Mouse (Mus musculus) stomach, embryonic 16.5 days (tissue): ENCODE measurements around the gene Prrc2b. TPM values are rescaled to one million over a fixed set of nuclear protein-coding genes. Genes with fewer than 3 reads are reported as not detected.
A peak's percentile ranks its signal among the peaks of the same experiment; 100 is the strongest.

Experiments
- ATAC-seq: fragments of 200-750 bp; cut with Nextera tagmentation; 2 replicates; pipeline ENCODE4 v1.8.0; 2017; ENCODE audit warnings: moderate number of reproducible peaks, moderate TSS enrichment; ENCODE audit not compliant: insufficient read depth, low FRiP score
- H3K27ac ChIP-seq: fragments of 300-500 bp; sonication (generic); 2 replicates; pipeline ENCODE4 v1.5.1; 2014; ENCODE audit warnings: low read length
- H3K27me3 ChIP-seq: fragments of 300-500 bp; sonication (generic); 2 replicates; pipeline ENCODE4 v1.6.1; 2014; ENCODE audit warnings: low read length, control low read depth, mixed read lengths; ENCODE audit not compliant: control insufficient read depth, insufficient read depth
- H3K36me3 ChIP-seq: fragments of 300-500 bp; sonication (generic); 2 replicates; pipeline ENCODE4 v1.6.1; 2014; ENCODE audit warnings: low read length; ENCODE audit not compliant: control insufficient read depth, insufficient read depth
- H3K4me1 ChIP-seq: fragments of 300-500 bp; sonication (generic); 2 replicates; pipeline ENCODE4 v1.6.1; 2014; ENCODE audit warnings: low read length, control low read depth, mixed read lengths; ENCODE audit not compliant: control insufficient read depth, insufficient read depth
- H3K4me2 ChIP-seq: fragments of 300-500 bp; sonication (generic); 2 replicates; pipeline ENCODE4 v1.6.1; 2014; ENCODE audit warnings: low read depth, low read length, mixed read lengths
- H3K4me3 ChIP-seq: fragments of 300-500 bp; sonication (generic); replicated peaks from 2 replicates; pipeline ENCODE4 v1.5.1; 2014; ENCODE audit warnings: mild to moderate bottlenecking, low read length
- H3K9ac ChIP-seq: fragments of 300-500 bp; sonication (generic); 2 replicates; pipeline ENCODE4 v1.6.1; 2014; ENCODE audit warnings: low read length
- H3K9me3 ChIP-seq: fragments of 300-500 bp; sonication (generic); replicated peaks from 2 replicates; pipeline ENCODE4 v1.6.1; 2016; ENCODE audit warnings: low read length, control low read depth; ENCODE audit not compliant: control insufficient read depth
- WGBS: fragments of 180-500 bp; shearing (Covaris S2); extraction: QIAGEN DNeasy Blood & Tissue Kit; methylation state at CpG from one replicate; pipeline ENCODE4 v1.1.7; 2014; 5-methylcytosine and 5-hydroxymethylcytosine counted together
- polyA plus RNA-seq: library from polyadenylated mRNA; unstranded; fragments of >200 nt; fragmentation: Nextera tagmentation; extraction: Ambion mirVana; gene quantifications from 2 replicates; pipeline ENCODE4 v1.2.1, GENCODE M21; 2015

The Prrc2b gene
- polyA plus RNA-seq, 1 experiment from 2014 or later: 27.3 TPM

DNA sequence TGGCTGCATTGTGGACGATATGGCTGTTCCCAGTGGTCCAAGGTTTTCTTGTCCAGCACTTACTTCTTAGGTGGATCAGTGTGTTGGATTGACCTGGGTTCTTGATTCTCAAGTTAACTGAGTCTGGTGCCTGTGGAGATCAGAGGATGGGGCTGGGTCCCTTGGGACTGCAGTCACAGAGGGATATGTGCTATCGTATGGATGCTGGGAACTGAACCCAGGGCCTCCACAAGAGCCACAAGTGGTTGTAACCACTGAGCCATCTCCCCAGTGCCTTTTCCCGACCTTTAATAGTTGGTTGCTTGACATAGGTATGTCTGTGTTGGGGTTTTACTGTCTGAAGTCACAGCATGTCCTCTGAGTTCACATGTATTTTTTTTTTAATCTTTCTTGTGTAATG, 12.2 kb downstream of the Prrc2b start:
- H3K9me3 ChIP-seq: no peaks in the 10 kb centered on the region
- H3K36me3 ChIP-seq: no peaks in the 10 kb centered on the region
- WGBS: 85% methylated on average over 3 of the region's 3 CpGs
- no peak overlapping the region for H3K4me3 ChIP-seq
- H3K27ac ChIP-seq: no peak overlapping the region
- no peak overlapping the region for H3K4me2 ChIP-seq
- no peaks in the 10 kb centered on the region for H3K27me3 ChIP-seq
- peaks cover 58% of the 10 kb centered on the region for H3K4me1 ChIP-seq
- no peak overlapping the region for H3K9ac ChIP-seq
- ATAC-seq: no peak

DNA sequence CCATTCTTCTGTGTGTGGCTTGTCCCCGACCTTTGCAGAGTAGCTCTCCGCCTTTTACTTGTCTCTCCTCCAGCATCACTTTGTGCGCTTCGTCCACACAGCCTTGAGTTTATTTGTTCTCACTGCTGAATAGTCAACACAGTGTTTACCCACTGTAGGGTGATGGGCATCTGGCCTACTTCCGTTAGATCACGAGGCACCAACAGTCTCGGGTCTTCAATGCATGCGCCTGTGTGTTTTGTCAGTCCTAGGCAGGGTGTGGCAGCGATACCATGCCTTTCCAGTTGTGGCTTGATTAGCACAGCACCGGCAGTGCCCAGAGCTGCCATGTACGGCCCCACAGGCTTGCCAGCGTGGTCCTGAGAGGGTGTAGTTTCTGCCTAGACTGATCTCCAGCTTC, 13.6 kb downstream of the Prrc2b start:
- Histone ChIP-seq H3K4me2 (no peak overlapping the region), H3K4me3 (no peak overlapping the region), H3K9me3 (no peaks in the 10 kb centered on the region), H3K4me1 (peaks cover 58% of the 10 kb centered on the region), H3K9ac (no peak overlapping the region), H3K27ac (peak overlapping the region; percentile 50; the same call in 1 of the 2 replicates), H3K36me3 (no peaks in the 10 kb centered on the region), H3K27me3 (no peaks in the 10 kb centered on the region)
- ATAC-seq: no peak; the same call in 1 of the 2 replicates
- 47% methylated on average over 12 of the region's 12 CpGs for WGBS

DNA sequence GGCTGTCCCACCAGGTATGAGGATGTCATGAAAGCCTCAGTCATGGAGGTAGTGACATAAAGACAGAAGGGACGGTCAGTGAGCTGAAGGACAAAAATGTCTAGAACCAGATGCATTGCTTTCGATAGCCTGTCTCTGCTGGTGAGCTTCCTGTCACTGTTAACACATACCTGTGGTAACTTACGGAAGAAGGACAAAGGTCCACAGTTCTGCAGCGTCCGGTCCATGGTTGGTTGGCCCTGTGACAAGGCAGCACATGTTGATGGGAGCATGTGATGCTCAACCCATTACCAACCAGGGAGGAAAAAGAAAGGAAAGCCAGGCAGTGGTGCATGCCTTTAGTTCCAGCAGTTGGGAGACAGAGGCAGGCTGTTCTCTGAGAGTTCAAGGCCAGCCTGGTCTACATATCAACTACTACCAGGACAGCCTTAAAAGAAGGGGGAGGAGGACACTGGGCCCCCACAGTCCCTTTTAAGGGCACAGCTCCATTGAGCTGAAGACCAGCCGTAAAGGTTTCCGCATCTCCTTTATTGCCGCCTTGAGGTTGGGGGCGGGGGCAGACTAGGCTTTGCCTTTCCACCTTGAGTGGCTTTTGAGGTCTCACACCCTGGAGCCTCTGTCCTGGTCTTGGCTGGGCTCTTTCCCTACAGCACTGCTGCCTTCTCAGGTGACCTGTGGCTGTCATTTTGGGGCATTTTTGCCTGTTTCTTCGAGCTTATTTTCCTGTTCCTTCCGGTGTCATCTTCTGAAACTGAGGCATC, 14.3 kb downstream of the Prrc2b start:
- no peak for ATAC-seq
- no peak overlapping the region for H3K4me3 ChIP-seq
- H3K27ac ChIP-seq: peak overlapping the region; percentile 50; the same call in 1 of the 2 replicates
- H3K4me1 ChIP-seq: peaks cover 59% of the 10 kb centered on the region
- no peaks in the 10 kb centered on the region for H3K36me3 ChIP-seq
- H3K4me2 ChIP-seq: no peak overlapping the region
- 0 out of 2 replicates have a peak overlapping the region, but pooled peaks have one; percentile 7 for H3K9ac ChIP-seq
- H3K9me3 ChIP-seq: no peaks in the 10 kb centered on the region
- no peaks in the 10 kb centered on the region for H3K27me3 ChIP-seq
- 74% methylated on average over 11 of the region's 11 CpGs for WGBS

DNA sequence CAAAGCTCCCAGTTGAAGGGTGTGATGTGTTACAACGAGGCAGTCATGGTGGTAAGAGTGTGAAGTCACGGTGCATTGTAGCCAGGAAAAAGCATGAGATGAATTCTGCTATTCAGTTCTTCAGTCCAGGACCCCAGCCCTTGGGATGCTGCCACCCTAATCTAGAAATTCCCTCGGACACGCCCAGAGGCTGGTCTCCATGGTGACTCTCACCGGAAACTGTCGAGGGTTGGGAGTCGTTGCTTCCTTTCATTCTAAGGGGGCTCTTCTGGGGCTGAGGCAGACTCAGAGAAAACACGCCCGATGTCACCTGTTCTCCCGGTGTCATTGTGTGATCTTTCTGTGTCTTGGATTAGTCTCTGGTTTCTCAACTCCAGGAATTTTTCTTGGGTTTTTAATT, 15.7 kb downstream of the Prrc2b start:
- 10% methylated on average over 10 of the region's 10 CpGs for WGBS
- peak overlapping the region; percentile 44 for H3K4me2 ChIP-seq
- ATAC-seq: no peak
- H3K9me3 ChIP-seq: no peaks in the 10 kb centered on the region
- no peak overlapping the region for H3K4me3 ChIP-seq
- no peaks in the 10 kb centered on the region for H3K27me3 ChIP-seq
- peak overlapping the region; percentile 90 for H3K27ac ChIP-seq
- H3K4me1 ChIP-seq: peaks cover 59% of the 10 kb centered on the region
- no peak overlapping the region for H3K9ac ChIP-seq
- H3K36me3 ChIP-seq: no peaks in the 10 kb centered on the region

DNA sequence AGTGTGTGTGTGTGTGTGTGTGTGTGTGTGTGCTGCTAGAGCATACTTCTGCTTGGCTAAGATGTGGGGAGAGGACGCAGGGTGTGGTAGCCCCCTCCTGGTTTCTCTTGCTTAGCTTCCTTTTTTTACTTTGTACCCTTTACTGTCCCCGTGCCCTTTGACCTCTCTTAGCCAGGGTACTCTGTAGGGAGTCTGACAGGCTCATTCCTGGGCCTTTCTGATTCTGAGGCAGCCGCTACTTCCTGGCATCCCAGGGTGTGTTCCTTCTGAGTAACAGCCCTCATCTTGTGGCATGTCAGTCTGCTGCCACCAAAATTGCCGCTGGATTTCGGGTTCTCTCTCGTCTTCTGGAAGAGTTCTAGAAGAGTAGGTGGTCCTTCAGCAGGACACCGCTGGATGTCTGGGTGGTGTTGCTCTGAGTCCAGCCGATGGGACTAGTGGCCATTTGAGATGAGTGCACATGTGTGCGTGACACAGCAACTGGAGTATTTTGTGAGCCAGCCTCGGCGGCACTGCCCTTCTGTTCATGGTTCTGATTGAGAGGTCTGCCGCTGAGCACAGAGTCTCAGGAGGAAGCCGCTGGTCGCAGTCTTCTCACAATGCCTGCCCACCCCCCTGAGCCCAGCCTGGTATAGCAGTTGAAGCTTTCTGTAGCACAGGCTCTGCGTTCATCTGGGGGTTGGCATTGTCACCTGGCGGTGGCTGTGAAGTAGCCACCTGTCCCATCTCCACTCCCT, 16.3 kb downstream of the Prrc2b start:
- Histone ChIP-seq H3K4me3 (peak overlapping the region; percentile 2), H3K9me3 (no peaks in the 10 kb centered on the region), H3K4me2 (peak overlapping the region; percentile 44), H3K36me3 (no peaks in the 10 kb centered on the region), H3K9ac (peak overlapping the region; percentile 51), H3K4me1 (peaks cover 65% of the 10 kb centered on the region), H3K27me3 (no peaks in the 10 kb centered on the region), H3K27ac (peak overlapping the region; percentile 90)
- no peak; the same call in 1 of the 2 replicates for ATAC-seq
- 17% methylated on average over 16 of the region's 16 CpGs for WGBS

DNA sequence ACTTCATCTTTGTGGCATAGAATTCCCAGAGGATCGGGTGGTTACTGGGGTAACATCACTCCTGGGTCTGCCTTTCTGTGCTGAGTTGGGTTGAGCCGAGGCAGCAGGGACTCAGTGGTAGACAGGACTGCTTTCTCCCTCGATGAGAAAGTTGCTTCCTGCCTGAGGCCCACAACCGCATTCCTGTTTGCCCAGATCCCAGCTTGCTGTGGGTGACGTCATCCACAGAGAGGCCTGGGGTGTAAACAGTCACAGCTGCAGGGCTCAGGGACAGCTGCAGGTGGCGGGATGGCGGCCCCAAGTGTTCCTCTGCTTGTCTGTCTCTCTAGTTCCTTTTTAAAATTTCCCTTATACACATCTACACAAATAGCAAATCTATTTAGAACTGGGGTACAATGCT, 16.9 kb downstream of the Prrc2b start:
- H3K36me3 ChIP-seq: no peaks in the 10 kb centered on the region
- peak overlapping the region; percentile 2 for H3K4me3 ChIP-seq
- H3K9ac ChIP-seq: peak overlapping the region; percentile 51
- H3K4me1 ChIP-seq: peaks cover 66% of the 10 kb centered on the region
- peak overlapping the region; percentile 44 for H3K4me2 ChIP-seq
- WGBS: 3% methylated on average over 7 of the region's 7 CpGs
- H3K27ac ChIP-seq: peak overlapping the region; percentile 90
- no peaks in the 10 kb centered on the region for H3K27me3 ChIP-seq
- ATAC-seq: peak; percentile 85
- H3K9me3 ChIP-seq: no peaks in the 10 kb centered on the region

DNA sequence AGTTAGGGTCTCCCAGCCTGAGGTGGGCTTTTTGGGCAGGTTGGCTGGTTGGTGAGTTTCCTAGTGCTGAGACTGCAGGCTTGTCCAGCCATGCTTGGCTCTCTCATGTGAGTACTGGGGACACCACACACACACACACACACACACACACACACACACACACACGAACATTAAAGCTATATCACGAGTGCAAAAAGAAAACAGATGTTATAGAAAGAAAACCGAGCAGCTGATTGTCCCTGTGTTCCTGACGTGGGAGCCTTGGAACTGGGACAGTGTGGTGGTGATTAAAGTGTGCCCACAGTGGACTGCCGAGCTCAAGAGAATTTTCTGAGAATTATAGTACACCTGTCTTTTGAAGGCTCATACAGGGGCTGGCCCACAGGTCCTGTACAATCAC, 18.4 kb downstream of the Prrc2b start:
- H3K4me1 ChIP-seq: peaks cover 74% of the 10 kb centered on the region
- H3K36me3 ChIP-seq: no peaks in the 10 kb centered on the region
- 60% methylated on average over 5 of the region's 5 CpGs for WGBS
- H3K27me3 ChIP-seq: no peaks in the 10 kb centered on the region
- H3K27ac ChIP-seq: peak overlapping the region; percentile 4; the same call in 1 of the 2 replicates
- no peak overlapping the region for H3K4me3 ChIP-seq
- no peaks in the 10 kb centered on the region for H3K9me3 ChIP-seq
- no peak overlapping the region for H3K4me2 ChIP-seq
- H3K9ac ChIP-seq: no peak overlapping the region
- no peak for ATAC-seq

DNA sequence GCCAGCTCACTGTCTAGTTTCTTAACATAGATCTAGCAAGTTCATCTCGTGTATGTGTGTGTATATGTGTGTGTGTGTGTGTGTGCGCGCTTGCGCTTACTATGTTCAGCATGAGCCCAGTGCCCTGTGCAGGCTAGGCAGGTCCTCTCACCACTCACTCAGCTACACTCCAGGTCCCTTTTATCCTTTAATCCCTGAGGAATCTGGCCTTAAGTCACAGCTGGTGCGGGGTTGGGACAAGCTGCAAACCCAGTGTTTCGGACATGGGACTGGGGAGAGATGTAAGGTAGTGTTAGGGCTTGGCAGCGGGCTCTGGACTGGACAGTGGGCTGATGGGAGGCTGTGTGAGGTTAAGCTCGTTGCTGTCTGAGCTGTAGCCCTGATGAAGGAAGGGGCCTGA, 19.1 kb downstream of the Prrc2b start:
- no peaks in the 10 kb centered on the region for H3K36me3 ChIP-seq
- no peaks in the 10 kb centered on the region for H3K9me3 ChIP-seq
- H3K27me3 ChIP-seq: no peaks in the 10 kb centered on the region
- no peak for ATAC-seq
- H3K9ac ChIP-seq: no peak overlapping the region
- H3K27ac ChIP-seq: peak overlapping the region; percentile 9; the same call in 1 of the 2 replicates
- no peak overlapping the region for H3K4me3 ChIP-seq
- peaks cover 74% of the 10 kb centered on the region for H3K4me1 ChIP-seq
- H3K4me2 ChIP-seq: no peak overlapping the region
- 65% methylated on average over 8 of the region's 8 CpGs for WGBS
